Mouse (Mus musculus): ENCODE measurements around the gene Fam122b.

DNA sequence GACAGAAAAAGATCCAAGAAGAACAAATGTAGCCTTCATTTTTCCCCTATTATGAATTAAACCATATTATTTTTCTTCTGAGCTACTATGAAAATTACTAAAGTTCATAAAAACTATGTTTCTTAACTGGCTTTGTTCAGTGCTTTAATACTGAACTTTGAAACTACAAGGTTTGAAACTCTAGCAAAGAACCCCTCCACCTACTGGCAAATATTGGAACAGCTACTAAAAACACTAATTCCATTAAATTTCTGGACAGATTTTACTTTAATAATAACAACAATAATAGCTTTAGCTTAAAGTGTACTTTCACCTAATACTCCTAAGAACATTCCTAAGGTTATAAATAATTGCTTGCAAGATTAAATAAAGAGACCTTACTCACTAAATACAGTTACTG is 14.4 kb downstream of the Fam122b start:
- TF ChIP-seq EP300 (IDR thresholded peaks at IDR 0.05; ENCODE audit: insufficient read depth, low read depth, low read length) (no peak), POLR2A (IDR thresholded peaks at IDR 0.05; ENCODE audit: insufficient read depth, low read length) (no peak)

Data from ES-Bruce4 (cell line).